Mouse (Mus musculus) fibroblast of lung, adult 2 months (primary cell): ENCODE measurements around the gene Olfr974.
"Not testable (repeated sequence)": the region's sequence is repeated elsewhere in the genome, so short reads cannot be mapped to it uniquely, and the experiment has no call there.

Experiments used
- DNase-seq: peaks from one replicate; pipeline ENCODE4 v3.0.0-alpha.2; 2011; ENCODE audit warnings: low read depth

Gene Olfr974

GRCm38 (mm10) chr9:39937201-39937600 lies at the start of gene Olfr974:
Olfr974 (plus strand) TSS chr9:39937501.
- DNase-seq: no peak

DNA sequence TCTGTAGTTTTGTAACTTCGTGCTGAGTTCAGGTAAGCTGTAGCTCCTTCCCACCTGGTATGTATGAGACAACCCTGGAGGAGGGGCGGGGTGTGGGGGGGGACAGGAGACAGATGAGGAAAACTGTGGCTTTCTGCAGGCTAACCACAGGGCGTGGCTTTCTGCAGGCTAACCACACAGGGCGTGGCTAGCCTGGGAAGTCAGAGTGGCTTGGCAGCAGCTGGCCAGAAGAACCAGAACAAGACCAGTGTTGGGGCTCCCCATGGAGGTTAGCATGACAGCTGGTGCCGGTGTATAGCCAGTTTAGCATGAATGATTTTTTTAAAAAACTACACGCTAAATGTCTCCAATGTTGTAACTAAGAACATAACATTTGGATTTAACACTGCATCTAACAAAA lies 32.2 kb upstream of the Olfr974 start:
- no peak for DNase-seq

DNA sequence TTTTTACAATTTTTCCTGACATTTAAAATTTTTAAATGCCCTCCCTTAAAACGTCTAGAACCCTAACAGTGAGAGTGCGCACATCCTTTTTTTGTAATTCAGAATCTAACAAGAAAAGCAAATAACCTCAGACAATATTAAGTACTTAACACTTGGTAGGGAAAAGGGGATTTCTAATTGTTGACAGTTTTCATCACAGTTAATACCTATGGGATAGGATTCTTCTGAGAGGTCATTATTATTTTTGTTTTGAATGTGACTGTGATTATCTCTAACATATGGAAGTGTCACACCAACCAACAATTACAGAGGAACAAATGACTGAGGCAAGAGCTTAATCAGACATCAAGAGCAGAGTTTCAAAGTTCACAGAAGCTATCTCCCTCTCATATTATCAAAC lies 30.3 kb upstream of the Olfr974 start, which contains the start of gene Olfr229:
TSS of gene Olfr229 (plus strand) at position 301 of the 400 bp plus-strand sequence.
- no peak for DNase-seq

- DNase-seq: no peak
Observed at GRCm38 (mm10) chr9:39909939-39910338, 27.4 kb upstream of the Olfr974 start.

DNA sequence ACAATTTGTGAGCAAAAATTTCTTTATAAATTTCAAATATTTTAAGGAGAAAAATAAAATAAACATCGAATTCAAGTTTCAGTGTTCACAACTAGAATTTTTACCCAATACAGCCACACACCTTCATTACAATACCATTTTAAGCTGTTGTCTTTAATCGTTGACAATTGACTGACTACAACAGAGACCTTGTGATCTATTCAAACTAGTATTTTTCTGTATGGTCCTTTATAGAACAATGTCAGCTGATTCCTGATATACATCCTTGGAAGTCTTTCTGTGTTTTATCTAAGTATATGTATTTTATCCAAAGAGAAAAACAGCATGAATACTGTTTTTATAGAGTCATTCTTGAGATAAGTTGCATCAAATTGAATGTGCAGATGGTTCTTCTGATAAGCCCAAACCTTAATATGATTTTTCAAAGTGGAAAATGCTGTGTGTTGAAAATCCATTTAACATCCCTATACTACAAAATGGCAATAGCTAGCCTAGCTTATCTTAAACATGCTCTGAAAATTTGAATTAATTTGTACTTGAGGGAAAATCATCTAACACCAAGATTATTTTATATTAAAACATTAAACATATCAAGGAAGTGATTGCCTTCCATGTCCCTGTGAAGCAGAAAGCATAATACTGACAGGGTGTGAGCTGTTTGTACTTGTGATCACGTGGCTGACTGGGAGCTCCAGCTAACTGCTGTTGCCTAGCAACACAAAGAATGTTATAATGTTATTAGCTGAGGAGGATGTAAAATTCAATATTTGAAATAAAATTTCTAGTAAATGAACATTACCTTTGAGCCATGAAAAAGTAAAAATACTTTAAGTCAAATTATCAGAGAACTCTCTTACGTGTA lies 9.1 kb upstream of the Olfr974 start:
- not testable (repeated sequence) for DNase-seq

DNA sequence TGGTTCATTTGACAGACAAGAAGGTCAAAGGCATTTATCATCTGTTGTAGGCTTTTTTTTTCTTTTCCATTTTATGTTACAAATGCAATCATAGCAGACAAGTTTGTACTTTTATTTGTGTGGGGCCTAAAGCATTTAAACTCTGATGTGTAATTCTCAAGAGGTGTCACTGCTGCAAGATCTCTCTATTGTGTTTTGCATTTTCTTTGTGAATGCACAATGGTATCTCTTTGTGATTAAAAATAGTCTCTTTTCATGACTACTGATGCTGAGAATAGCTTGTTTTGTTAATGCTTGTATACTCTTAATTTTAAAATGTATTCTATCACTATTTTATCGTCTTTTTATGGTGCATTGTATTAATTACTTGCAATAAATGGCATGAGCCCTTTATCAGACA lies 8.5 kb upstream of the Olfr974 start:
- not testable (repeated sequence) for DNase-seq

DNA sequence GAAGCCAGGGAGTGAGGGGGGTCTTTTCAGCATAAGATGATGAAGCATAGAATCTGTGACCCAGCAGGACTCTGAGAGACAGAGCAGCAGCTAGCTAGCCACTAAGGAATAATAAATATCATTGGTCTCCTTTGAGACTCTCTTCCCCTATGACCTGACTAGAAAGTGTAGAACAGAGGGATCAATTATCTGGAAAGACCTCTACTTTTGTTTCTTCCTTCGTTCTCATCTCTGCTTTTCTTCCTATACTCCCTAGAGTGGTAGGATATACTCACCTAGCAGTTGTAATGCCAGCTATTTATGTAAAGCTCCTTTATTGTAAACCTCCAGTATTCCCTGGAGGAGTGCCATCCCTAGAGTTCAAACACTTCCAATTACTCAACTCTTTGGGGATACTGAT lies 14.6 kb downstream of the Olfr974 start, which contains the start of gene Olfr975:
TSS of gene Olfr975 (minus strand) at position 101 of the 400 bp plus-strand sequence.
- no peak for DNase-seq

DNA sequence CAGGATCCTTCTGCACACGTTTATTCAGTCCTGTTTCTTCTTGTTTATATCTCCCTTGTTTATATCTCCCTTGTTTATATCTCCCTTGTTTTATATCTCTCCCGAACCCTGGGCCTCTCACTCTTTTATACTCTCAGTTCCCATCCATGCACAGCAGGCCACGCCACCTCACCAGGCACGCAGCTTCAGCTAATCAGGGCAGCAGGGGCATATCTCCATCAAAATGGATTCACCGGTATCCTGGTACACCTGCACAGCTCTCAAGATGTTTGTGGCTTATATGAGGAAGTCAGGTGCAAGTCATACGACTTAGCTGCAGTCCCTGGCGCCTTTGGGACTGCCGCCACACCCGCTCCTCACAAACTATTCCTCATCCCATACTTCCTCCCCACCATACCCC lies 23.7 kb downstream of the Olfr974 start, which contains the start of gene Olfr976:
TSS of gene Olfr976 (minus strand) at position 101 of the 400 bp plus-strand sequence.
- not testable (repeated sequence) for DNase-seq

DNA sequence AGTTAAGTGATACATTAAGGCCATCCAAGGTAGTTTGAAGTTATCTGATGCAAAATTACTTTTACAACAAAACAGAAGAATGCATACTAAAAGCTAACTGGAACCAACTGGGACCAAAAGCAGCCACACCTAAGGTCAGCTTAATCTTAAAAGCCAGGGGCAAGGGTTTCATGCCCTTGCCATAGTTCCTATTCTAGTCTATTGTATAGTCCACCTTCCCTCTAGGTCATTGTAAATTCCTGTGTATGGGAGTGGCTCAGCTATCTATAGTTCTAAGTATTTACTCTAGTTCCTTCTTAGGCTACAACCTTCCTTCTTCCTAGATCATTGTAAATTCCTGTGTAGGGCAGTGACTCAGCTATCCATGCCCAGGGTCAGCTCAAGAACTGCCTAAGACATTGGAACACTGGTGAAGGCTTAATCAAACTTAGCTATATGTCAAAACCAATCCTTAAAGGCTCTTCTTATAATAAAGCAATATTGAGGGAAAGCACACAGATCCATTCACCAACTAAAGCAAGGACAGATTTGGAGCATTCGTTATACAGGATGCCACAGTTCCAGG lies 39.4 kb downstream of the Olfr974 start:
- not testable (repeated sequence) for DNase-seq

GRCm38 (mm10) chr9:39991813-39992212 lies 54.5 kb downstream of the Olfr974 start, which contains the start of gene Olfr978:
Olfr978 (plus strand) TSS chr9:39992113.
- no peak for DNase-seq
